Mouse (Mus musculus) left cerebral cortex, adult 11 months (tissue): ENCODE measurements around the gene Ccdc85c.

Experiments used
- DNase-seq: peaks from one replicate; pipeline ENCODE4 v3.0.0; 2022; ENCODE audit warnings: low spot score

The Ccdc85c gene

DNA sequence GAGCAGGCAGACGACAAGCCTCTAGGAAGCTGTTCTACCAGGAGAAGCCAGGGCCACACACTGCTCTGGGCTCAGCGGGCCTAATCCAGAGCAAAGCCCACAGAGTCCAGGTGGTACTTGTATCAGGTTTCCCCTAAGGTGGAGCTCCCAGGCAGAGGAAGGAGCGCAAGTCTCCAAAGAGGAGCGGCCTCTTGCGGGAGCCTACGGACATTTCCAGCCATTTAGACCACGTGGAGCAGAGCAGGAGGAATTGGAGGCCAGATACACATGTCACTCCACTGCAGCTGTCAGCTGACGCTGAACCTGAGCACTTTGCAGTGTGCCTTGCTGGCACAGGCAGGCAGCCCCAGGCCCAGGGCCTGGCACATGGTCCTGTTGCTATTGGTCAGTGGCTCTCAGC, 60.1 kb downstream of the Ccdc85c start:
- no peak for DNase-seq

DNA sequence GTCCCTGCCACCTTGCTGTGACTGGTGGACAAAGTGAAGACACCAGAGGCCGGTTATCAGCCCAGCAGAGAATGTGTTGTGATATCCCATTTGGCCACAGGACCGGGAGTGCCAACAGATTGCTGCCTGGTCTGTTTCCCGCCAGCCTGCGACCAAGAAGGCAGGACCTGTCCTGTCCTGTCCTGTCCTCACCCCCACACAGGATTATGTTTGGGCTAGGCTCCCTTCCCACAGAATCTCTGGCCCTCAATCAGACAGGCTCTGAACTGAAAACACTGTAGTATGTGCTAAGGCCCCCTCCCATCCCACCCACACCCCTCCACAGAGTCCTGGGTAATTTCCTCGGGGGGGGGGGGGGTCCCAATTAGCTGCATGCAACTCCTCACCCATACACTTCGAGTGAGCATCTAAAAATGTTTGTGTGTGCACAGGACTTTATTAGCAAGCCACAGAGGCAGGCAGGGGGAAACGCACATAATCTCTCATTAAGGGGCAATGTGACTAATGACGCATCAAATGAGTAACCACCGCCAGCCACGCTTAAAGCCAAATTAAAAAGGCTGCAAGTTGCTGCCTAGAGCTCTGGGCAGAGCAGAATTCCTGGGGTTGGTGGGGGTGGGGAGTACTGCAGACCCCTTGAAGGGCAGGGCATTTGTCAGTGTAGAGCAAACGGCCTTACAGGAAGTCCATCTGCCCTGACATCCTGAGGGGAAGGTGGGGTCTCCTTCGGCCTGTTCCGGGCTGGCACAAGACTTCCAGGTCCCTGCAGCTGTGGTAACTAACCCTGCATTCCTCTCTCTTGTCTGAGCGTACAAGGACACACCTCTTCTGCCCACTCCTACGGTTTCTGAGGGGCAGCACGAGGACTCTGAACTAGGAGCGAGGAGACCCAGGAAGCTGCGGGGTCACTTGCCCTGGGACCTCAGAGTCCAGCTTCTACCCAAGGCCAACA, 61.9 kb downstream of the Ccdc85c start:
- DNase-seq = no peak

DNA sequence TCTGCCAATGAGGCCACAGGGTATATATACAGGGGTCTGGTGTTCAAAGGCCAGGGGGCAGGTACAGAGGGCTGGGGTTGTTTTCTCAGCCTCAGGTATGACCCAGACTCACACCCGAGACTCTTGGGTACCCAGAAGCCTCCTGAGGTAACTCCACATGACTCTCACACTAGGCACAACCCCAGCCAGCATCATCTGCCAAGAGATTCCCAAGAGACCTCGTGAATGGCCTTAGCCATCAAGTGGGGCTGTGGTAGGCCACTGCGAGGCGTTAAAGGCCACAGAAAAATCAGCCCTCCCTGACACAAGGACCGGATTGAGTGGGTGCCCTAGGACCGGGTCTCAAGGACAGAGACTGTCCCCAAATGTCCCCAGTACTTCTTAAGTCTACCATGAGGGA, 62.7 kb downstream of the Ccdc85c start:
- DNase-seq = no peak

DNA sequence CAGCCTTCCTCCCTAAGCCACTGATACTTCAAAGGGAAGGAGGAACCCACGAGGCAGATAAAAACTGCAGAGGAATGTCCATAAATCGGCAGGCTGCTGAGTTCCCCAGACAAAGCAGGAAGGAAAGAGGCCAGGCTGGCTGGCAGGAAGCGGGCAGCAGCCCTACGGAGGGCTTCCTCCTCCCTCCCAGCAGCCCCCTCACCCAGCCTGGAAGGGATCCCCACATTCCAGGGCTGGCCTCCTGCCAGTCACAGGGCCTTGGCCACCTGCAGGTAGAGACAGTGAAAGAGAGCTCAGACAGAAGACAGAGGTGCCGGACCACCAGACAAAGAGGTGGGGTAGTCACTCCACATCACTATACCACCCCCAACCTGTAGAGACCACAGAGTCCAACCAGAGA, 63.2 kb downstream of the Ccdc85c start:
- no peak for DNase-seq

DNA sequence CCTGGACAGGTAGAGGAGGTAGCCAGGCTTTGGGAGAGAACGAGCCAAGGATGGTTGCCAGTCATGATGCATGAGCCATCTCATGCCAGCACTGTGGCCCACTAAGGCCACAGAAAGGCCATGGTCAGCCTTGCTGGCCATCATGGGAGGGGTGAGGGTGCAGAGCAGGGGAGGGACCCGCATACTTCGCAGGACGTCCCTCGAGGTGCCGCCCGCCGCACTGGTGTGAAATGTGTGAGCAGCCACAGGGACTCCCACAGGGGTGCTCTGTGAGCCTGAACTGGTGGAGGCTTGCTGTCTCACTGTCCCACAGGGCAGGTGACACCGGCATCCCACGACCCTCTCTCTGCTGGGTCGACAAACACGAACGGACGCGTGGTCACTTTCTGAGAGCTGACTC, 64.6 kb downstream of the Ccdc85c start:
- DNase-seq = no peak

DNA sequence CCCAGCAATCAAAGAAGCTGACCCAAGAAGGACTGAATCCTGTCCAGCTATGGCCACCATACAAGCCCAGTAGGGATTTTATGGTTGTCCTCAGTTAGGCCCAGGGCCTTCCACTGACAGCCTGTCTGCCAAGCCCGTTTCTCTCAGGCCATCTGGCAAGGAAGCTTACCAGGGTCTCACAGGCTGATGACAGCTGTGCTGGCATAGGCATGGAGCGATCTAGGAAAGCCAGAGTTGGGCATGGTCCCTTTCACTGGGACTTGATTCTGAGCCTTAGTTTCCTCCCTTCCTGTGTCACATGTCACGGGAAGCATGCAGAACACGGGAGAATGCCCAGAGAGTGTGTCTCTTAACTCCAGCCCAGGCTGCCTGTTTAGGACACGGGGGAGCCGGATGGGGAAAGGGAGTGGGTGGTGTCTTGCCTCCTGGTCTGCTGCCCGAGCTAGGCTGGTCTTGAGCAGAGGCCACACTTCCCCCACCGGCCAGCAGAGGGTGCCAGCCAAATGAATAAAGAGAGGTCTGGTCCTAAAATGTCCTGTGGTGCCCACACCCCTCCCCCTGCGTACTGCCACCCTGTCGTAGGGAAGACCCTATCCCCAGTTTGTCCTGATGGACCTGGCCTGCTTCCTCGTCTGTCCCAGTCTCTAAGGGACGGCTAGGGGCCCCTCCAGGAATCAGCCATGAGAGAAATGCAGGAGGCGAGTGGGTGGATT, 66.3 kb downstream of the Ccdc85c start:
- peak; percentile 47 for DNase-seq

DNA sequence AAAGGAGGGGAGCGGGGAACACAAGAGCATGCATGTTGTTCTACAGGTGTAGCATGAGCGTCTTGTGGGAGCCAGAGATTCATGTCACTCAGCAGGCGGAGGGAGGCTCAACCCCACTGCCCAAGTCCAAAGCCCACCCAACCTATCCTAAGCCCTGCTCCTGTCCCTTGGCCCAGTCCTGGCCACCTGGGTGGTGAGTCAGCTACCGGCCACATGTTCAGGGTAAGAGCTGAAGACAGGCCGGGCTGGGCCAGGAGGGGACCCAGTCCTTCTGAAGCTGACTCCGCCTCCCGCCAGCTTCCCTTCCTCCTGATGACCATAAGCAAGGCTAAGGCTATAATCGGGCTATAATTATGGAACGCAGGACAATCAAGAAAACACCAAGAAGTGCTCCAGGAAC, 67.0 kb downstream of the Ccdc85c start:
- DNase-seq = no peak

DNA sequence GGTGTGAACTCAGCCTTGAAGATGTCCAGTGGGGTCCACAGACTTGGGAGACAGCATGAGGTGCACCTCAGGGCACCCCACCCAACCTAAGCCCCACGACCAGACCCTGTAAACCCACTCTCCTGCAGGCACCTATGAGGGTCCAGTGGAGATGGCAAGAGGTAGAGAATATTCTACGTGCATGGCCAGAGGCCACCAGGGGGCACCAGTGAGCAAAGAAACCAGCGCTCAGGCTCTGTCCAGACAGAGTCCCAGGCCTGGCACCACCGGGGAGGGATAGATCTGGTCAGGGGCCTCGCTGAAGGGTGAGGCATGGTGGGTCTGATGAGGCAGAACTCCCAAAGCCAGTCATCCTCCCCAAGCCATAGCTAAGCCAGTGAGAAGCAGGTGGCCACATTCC, 68.6 kb downstream of the Ccdc85c start:
- DNase-seq = no peak

DNA sequence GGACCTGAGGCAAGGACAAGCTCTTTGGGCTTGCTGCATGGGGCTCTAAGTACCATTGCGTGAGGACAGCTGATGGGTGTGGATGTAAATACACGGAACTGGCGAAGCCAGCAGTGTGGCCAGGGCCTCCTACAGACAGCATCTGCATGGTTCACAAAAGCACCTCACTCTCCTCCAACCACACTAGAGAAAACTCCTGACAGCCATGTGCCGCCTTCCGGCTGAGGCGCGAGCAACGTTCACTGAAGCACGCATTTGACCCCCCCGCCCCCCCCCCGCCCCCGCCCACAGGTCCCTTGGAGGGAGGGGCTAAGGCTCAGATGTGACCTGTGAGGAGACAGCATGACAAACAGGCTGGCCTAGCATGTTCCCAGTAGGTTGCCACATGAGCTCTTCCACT, 70.2 kb downstream of the Ccdc85c start:
- no peak for DNase-seq

DNA sequence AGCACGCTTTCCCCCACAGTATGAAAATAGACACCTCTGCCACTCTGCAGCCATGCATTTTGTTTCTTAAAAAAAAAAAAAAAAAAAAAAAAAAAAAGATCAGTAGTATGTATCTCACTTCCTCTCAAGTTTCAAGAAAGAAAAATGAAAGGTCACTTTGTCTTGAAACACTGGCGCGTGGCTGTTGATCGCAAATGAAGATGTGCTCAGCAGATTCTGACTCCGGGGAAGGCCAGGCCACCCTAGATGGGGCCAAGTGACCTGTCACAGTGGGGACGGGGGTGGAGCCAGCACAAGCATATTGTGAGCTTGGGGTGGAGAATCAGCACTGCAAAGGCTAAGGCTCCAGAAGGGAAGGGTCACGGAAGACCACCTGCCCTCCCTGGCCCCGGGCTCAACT, 71.3 kb downstream of the Ccdc85c start:
- DNase-seq = no peak

DNA sequence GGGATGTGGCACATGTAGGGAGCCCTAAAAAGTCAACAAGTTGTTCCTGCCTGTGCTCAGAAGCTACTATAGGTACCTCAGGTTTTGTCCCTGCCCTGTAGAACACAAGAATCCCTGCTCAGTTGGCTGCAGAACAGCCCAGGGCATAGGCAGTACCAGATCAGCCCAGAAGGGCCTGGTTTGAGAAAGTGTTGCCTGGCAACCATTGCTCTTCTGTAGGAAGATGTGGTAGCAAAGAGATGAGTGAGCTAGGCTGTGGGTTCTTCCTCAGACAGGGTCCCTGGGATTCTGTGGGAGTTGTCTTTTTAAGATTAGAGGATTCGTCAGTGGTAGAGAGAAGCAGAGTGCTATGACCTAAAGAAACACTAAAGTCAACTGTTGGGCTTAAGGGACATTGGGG, 75.1 kb downstream of the Ccdc85c start:
- DNase-seq = no peak

DNA sequence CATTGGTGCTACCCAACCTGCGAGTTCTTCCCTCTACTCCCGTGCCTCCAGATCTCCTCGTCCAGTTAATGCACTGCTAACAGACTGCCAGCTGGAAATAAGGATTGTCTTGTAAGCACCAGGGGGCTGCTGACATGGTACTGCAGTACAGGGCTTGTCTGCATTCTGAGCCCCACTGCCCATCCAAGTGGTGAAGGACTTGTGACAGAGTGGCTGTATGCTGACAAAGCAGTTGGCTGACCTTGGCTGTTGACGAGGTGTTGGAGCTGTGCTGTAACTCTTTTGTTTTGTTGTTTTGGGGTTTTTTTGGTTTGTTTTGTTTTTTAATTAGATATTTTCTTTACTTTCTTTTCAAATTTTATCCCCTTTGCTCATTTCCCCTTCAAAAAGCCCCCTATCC, 76.8 kb downstream of the Ccdc85c start:
- DNase-seq = no peak

DNA sequence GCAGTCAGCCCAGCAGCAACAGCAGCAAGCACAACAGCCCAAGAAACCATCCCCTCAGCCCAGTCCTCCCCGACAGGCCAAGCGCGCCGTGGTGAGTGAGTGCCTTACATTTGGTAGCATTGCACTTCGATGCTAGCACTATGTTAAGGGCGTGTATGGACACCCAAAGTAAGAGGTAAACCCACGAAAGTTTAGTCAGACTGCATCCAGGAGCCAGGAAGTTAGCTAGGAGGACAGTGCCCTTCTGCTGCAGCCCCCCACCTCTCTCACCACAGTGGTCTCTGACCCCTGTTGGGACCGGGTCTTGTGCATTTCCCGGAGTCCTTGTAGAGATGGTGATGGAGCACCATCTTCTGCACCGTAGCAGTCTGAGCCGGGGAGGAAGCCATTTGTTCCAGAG, 79.5 kb downstream of the Ccdc85c start:
- DNase-seq = no peak

DNA sequence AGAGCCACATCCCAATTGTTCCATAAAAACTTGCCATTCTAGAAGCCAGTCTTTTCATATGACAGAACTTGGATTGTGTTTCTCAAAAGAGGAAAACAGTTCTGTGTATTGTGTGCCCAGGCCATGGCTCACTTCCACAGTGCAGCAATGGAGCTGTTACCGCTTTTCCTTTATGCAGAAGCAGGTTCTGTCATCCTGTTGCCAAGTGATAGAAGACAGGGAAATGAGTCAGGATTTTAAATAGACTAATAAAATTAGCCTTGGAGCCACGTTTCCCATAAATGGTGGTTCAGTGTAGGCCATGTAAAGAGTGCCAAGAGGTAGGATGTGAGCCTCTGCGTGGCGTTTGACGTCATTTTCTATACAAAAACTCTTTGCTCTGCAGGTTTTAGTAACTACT, 81.3 kb downstream of the Ccdc85c start:
- DNase-seq = peak; percentile 45

DNA sequence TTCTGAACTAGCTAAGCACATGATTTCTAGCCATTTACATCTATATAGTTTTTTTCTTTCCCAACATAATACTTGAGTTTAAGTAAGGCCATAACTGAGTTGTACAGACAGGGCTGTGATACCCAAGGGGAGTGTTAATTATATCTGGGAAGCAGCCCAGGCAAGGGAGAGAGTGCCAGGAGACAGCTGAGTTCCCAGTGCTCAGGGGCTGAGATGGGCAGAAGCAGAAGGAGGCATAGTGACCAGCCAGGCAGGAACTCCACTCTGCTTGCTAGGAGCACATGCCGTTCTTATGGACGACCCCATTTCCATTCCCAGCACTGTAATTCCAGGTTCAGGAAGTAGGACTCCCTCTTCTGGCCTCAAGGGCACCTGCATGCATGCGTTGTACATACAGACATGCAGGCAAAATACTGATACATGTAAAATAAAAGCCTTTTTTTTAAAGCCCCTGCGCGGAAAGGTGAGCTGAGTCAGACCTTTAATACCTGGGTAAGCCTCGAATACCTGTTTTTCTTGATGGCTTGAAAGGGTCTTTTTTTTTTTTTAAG, 87.6 kb downstream of the Ccdc85c start:
- DNase-seq = no peak

DNA sequence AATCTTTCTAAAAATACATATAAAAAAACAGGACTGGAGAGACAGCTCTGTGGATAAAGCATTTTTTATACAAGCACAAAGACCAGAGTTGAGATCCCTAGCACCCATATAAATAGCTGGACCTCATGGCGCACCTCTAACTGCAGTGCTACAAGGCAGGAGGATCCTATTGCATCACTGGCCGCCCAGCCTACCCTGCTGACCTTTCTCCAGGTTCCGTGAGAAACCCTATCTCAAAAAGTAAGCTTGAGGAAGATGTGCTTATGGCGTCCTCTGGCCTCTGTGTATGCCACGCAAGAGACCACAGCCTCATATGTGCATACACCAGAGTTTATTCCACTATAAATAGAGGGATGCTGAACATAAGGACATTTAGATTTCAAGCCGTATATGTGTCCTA, 93.5 kb downstream of the Ccdc85c start:
- no peak for DNase-seq

DNA sequence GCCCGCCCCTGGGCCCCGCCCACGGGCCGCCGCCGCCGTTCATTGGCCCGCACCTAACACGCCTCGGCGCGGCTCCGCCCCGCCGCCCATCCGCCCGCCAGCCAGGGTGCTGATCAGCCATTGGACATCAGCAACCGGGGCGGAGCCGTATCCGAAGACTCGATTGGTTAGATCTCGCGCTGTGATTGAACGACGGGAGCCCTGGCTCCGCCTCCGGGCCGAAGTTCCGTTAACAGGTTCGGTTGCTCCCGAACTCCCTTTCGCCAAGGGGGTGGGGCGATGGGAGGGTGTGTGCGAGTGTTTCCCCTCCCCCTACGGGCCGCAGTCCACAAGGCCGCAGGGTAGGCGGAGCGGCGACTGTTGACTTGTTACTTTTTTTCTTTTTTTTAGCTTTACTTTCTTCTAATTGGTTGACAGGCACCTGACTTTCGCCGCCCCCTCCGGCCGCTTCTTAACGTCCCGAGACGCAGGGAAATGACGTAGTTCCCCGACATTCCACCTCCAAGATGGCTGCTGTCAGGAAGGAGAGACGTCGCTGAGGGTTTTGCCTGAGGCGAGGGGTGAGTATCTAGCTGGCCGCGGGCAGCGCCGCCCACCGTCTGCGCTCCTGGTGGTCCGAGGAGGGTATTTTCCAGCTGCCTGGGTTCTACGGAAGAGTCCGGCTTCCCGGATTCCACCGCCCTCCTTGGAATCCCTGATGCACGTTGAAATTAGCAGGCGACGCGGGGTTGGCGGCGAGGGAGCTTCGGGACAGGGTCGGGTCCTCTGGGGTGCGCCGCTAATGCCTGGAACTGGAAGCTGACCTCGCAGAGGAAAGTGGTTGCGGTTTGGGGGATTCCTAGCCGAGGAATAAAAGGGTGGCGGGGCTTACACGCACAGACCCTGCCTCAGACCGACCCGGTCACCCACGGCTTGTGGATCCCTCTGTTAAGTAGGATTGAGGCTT, 95.6 kb downstream of the Ccdc85c start, which contains the start of gene Ccnk:
Ccnk (plus strand) TSS at position 259 of the 946 bp plus-strand sequence.
- peak; percentile 99 for DNase-seq

DNA sequence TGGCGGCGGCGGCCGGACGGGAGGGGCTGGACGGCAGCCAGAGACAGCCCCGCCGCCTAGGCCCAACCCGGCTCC, 96.1 kb downstream of the Ccdc85c start, which contains the start of gene Setd3:
Setd3 (minus strand) TSS at position 69 of the 75 bp plus-strand sequence.
- DNase-seq = no peak

DNA sequence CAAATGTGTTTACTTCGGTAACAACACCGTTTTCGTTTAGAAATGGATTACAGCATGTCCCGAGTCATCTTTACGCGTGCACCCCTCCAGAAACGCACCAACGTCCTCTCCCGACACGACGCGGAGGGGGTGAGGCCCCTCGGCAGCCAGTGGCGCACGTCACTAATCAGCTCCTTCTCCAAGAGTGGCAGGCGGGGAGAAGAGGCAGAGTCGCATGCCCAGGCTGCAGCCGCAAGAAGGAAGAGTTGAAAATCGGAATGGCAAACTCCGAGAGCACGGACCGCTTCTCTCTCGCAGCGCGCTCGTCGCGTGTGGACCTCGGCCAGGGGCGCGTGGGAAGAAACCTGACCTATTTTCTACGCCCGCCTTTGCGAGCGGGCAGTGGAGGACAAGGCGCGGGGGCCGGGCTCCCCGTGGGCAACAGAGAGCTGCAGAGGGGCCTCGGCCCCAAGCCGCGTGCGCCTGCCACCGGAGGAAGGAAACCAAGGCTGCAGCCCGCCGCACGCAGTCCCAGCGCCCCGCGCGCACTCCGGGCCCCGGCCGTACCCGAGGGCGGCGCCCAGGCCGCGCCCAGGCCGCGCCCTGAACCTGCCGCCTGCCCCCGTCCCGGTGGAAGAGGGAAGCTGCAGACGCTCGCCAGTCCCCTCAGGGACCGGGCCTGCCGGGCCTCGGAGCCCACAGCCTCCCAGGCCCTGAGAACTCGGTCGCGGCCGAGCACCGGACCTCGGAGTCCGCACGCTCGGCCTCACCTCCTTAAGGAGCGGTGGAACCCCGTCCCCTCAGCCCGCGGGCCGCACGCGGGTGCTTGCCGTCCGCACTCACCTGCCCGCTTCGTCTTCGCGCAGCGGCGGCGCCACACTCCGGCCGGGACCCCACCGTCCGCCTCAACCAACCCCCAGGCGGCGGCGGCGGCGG, 96.6 kb downstream of the Ccdc85c start:
- DNase-seq = no peak

DNA sequence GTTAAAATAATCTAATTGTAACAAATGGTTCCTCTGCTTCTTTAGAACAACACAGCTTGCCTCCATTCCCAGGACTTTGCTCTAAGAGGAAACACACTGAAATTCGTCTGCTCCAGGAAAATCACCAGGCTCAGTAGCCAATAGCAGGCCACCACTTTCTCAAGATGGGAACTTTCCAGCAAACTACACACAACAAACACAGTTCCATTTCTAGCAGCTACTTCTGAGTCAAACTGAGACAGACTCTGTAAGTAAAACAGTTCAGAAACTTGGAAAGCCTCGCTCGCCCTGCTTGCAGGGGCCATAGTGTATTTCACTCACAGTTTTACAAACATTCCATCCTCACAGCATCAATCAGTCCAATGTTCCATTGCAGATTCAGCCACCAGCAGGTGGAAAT, 98.9 kb downstream of the Ccdc85c start:
- no peak for DNase-seq
